Mouse (Mus musculus): ENCODE measurements around the gene Spats1.
"Not testable (repeated sequence)": the region's sequence is repeated elsewhere in the genome, so short reads cannot be mapped to it uniquely, and the experiment has no call there.

Gene Spats1

DNA sequence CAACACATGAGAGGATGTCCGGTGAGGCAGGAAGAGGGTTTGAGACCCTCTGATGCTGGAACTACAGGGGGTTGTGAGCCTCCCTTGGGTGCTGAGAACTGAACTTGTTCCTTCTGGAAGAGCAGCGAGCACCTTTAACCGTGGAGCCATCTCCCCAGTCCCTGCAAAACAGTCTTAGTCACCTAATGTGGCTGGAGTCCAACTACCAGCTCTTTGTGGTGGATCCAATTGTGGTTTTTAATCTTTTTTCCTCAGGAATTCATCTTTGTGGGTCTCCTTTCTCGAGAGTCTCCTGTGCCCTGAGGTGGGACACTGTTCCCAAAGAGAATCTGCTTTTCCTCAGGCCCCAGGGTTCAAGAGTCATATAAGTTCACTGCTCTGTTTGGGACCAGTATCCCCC, 29.3 kb downstream of the Spats1 start:
- no peak for DNase-seq (ENCODE audit: low read depth)

DNA sequence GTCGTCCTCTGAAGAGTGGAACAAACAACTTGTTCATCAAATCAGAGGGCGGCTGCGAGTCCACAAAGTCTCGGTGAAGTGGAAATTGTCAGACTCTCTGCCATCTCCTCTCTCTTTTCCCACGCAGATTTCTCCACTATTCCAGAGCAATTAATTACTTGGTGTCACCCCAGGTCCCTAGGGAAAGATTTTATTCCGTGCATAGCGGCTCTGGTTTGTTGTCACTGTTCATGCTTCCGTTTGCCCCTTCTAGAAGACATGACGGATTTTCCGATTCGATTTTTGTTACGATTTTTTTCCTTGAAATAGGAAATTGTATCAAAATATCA, 41.0 kb downstream of the Spats1 start:
- no peak for DNase-seq (ENCODE audit: low read depth)

DNA sequence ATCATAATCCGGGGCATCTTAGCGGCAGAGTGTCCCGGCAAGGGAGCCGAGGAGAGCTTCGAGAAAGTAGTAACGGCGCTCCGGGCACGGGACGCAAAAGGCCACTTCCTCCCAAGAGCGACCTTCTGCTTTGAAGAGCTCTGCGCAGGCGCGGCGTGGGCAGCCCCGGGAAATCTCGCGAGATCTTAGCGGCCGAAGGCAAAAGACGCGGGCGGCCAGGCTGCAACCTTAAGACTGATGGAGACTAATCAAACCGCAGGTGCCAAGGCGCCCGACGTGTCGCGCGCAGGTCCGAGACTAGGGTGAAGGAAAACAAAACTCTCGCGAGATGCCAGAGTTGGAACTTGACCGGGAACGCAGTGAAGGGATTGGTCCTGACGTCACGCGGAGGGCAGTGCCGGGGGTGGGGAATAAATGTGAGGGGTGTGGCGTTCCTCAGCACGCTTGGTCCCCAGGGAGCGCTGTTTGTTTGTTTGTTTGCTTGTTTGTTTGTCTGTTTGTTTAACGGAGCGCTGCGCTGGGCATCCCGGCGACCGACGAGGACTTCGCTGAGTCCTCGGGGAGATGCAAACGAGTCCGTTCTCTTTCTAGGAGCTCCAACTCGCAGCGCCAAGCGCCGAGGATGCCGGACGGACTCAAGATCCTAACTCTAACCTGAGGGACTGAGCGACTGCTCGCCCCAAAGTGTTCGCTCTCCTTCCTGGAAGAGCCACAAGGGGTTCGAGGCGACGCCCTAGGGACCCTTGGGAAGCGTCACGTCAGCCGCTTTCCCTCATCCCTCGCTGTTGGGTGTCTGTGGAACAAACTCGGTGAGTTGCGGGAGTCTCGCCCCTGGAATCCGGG, 41.6 kb downstream of the Spats1 start, which contains the start of gene Cdc5l:
Cdc5l (minus strand) TSS at position 319 of the 843 bp plus-strand sequence.
- peak; percentile 99 for DNase-seq (ENCODE audit: low read depth)

DNA sequence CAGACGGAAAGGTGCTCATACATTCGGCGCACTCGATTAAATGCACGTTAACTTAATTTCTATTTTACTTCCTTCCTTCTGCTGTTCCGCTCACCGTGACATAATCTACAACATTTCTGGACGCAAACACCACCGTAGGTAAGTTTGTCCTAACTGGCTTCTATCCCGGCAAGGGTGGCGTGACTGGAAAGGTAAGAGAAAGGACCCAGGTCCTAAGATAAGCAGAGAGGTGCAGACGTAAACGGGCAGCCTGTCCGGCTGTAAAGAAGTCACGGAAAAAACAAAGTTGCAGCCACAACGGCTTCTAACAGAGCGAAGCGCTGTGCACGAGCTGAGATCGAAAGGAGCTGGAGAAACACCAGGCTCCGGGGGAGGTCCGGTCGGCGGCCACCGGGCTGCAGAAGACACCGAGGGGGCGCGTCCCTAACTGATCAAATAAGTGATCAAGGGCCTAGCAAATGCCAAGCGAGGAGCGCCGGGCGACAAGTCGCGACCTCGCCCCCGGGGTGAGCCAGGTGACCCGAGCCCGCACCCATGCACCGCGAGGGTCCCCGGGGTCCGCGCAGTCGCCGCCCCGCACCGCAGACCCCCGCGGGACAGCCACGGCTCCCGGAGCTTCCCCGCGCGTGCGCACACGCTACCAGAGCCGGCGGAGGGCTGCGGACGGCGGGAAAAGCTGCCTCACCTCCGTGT, 42.4 kb downstream of the Spats1 start:
- no peak for DNase-seq (ENCODE audit: low read depth)

DNA sequence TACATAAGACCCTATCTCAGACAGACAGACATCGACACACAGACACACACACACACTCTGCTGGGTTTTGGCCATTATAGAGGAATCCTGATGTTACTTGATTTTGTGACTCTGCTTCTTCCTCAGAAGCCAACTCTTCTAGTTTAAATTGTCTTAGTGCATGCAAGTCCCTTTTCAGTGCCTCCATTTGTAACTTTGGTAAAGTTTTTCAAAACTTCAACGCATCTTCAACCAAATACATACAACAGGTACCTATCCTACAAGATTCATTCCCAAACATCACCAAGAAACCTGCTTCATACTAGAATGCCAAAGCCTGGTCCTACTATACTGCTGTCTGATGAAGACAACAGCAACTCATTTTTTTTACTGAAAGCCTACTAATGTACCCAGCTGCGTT, 43.2 kb downstream of the Spats1 start:
- no peak for DNase-seq (ENCODE audit: low read depth)

DNA sequence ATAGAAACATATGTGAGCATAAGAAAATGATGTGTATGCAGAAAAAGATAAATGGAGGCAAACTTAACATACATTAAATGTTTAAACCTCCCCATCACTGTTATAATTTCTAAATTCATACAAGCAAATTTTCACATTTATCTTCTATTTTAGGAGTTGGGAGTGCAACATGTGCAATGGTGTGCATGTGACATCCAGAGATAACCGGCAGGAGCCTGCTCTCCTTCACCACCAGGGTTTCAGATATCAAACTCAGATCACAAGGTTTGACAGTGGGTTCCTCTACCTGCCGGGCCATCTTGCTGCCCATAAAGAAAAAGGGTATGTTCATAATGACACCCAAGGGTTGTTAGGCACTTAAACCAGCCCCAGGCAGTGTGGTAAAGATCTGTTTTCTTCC, 57.8 kb downstream of the Spats1 start:
- no peak for DNase-seq (ENCODE audit: low read depth)

DNA sequence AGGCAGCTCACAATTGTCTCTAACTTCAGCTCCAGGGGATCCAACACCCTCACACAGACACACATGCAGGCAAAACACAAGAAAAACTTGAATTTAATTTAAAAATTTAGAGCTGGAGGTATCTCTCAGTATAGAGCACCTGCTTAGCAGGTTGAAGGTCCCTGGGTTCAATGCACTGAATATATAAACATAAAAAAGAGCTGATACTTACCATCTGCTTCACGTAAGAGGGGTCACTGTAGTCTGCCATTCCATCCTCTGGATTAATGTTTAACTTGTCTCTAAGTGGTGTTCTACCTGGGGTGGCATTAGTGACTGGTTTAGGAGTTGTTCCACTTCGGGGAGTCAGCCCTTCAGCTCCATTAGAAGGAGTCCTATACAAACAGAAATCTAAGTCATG, 63.6 kb downstream of the Spats1 start:
- DNase-seq (ENCODE audit: low read depth): not testable (repeated sequence)

DNA sequence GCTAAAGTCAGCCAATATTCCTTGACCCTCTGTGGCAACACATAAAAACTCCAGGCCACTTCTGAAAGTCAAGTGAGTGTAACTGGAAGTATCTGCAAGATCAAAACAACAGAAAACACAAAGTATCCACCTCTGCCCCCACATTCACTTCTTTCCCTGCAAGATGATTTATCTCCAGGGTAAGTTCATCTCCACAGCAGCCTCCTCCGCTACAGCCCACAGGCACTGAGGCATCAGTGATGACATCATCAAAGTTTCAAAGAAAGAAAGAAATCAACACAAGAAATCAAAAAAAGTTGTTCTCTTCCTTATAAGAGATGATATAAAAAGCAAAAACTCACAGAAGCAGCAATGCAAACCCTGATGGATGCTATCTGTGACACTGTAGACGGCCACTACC, 66.5 kb downstream of the Spats1 start:
- DNase-seq (ENCODE audit: low read depth): no peak

DNA sequence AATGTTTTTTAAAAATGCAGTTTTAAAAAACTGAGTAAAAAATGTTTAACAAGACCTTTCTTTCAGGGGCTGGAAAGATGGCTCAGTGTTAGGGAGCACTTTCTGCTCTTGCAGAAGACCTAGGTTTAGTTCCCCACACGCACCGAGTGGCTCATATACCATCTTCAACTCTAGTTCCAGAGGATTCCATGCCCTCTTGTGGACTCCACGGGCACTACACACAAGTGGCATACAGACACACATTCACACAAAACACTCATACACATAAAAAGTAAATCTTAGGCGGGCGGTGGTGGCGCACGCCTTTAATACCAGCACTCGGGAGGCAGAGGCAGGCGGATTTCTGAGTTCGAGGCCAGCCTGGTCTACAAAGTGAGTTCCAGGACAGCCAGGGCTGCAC, 68.9 kb downstream of the Spats1 start:
- DNase-seq (ENCODE audit: low read depth): peak; percentile 29

DNA sequence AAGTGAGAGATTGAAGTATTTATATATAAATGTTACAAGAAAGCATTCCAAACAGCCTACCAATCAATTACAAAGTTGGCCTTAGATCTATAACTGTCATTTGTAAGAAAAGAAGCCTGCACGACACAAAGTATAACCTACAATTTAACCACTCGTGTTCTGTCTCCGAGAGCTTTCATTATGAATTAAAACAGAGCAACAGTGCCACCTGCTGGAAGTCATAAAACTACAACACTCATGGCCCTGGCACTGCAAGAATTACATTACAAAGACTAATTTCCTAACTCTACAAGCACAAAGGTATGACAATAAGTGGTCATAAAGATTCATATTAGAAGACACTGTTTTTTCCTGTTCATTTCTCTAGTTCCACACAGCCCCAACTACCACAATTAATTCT, 72.0 kb downstream of the Spats1 start:
- DNase-seq (ENCODE audit: low read depth): peak; percentile 84

DNA sequence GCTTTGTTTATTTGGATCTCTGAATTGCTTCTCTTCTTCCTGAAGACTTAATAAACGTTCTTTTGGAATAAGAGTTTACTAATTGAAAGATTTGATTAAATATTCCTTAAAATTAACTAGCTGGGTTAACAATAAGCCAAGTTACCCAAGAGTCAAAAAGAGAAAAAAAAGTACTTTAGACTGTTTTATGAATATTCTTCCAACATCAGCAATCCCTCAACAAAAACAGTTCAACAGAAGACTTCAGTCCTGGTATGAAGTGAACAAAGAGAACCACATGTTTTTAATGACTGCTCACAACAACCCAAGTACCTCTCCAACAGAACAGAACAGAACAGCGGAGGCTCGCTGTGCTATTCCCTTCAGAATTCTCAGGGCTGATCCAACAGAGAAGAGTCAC, 72.6 kb downstream of the Spats1 start:
- DNase-seq (ENCODE audit: low read depth): no peak

DNA sequence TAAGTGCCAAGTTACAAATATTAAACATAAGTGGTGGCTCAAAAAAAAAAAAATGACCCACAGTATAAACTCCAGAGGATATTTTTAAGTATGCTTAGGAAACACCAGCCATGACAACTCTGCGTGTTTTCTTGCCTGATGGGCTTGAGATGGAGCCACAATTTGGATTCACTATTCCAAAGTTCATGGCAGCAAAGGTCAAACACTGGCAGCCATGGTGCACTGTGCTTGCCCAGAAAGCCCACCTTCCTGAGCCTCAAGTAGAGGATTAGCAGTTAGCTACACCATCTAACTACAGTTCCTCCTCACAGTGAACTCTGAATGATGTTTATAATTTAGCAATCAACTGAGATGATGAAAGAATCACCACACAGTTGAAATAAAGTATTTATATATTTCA, 73.1 kb downstream of the Spats1 start:
- no peak for DNase-seq (ENCODE audit: low read depth)

DNA sequence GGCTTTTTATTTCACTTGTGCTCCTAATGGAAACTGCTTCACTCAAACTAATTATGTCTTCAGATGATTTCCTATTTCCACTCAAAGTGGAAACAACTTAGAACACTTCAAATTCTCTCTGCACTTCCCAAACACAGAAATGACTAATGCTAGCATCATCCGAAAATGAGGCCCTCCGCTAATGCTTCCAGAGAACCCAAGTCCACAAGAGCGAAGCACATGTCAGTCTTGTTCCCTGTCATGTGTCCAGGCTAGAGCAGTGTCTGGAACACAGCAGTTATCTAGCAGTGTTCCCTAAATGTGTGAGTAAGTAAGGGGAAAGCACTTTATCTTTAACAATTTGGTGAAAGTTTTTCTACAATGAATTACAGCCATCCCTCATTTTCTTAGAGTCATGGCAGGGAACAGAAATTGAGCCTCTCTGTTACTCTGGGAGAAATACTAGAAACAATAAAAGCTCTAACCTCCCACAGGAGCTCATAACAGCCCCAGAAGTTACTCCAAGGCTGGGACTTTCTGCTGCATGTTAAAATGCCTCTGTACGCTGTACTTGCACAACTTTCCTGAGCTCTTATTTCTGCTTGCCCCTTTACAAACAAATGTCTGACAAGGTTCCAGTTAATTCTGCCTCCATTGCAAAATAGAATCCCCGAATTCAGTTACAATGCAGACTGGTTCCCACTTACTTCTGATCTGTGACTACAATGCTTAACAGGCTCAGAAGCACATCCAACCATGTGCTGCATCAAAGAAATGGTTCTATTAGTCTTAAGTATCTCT, 73.9 kb downstream of the Spats1 start:
- no peak for DNase-seq (ENCODE audit: low read depth)

DNA sequence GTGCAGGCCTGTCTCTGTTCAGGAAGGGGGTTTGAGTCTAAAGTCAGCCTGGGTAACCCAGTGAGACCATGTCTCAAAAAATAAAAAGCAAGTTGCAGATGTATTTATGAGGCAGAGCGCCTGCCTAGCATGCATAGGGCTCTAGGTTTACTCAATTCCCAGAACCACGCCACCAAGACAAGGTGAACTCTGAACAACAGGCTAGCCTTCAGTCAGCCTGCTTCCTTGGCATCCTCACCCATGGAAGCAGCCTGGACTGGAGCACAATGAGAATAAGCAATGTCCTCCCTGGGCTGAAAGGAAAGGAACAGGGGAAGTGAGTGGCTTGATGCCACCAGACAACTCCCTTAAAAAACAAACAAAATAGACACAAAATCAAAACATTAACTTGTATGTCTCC, 77.2 kb downstream of the Spats1 start:
- no peak for DNase-seq (ENCODE audit: low read depth)

DNA sequence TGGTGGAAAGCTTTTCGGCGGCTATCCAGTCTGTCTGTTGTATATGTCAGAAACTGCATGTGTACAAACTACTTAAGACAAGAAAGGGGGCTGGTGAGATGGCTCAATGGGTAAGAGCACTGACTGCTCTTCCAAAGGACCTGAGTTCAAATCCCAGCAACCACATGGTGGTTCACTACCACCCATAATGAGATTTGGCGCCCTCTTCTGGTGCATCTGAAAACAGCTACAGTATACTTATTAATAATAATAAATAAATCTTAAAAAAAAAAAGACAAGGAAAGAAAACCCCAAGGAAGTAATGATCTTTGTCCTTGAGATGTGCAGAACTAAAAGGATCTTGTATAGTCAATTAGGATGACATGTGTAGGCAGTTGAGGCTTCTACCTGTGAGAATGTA, 77.7 kb downstream of the Spats1 start:
- peak; percentile 58 for DNase-seq (ENCODE audit: low read depth)

DNA sequence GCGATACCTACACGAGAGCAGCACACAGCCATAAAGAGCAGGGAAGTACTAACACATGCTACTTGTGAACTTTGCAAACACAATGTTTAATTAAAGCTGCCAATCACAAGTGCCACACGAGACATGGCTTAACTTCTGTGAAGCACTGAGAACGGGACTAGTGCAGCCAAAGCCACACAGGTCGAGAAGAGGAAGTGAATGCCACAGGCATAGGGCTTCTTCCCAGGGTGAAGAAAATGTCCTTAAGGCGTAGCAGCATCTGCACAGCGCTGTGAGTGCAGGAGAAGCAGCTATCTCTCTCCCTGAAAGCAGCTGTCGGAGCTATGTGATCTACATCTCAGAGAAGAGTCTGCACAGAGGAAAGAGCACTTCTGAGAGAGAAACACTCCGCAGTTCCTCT, 80.6 kb downstream of the Spats1 start:
- no peak for DNase-seq (ENCODE audit: low read depth)

DNA sequence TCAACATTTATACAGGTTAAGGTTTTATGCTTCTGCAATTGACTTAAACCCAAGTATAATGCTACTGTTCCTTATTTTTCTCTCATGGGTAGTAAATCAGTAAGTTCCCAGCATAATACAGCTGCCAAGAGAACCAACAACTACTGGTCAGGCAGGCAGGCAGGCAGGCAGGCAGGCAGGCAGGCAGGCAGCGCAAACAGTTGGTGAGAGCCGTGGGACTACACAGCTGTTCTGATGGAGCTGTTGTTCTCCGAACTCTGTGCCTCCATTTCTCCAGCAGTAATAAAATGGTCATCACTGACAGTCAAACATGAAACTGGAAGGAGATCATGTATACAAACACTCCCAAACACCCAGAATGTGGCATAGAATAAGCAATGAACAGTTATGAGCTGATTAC, 81.5 kb downstream of the Spats1 start:
- DNase-seq (ENCODE audit: low read depth): no peak
